Mouse (Mus musculus) lung, postnatal 10 days (tissue): Measurements from ENCODE around the gene Stmn3.
A peak's percentile ranks its signal among the peaks of the same experiment; 100 is the strongest.

ENCODE experiments used
- DNase-seq: peaks from one replicate; pipeline ENCODE4 v3.0.0; 2021

Stmn3 gene

GRCm38 (mm10) chr2:181314080-181314810 is at the start of gene Stmn3:
Gene Stmn3 (minus strand): TSS chr2:181314500.
- peak; percentile 75 for DNase-seq

GRCm38 (mm10) chr2:181363946-181364345 is 49.6 kb upstream of the Stmn3 start:
- DNase-seq = no peak

GRCm38 (mm10) chr2:181356780-181357179 is 42.5 kb upstream of the Stmn3 start:
- DNase-seq = no peak

- no peak for DNase-seq
Observed at GRCm38 (mm10) chr2:181342766-181343165, 28.5 kb upstream of the Stmn3 start.

GRCm38 (mm10) chr2:181340426-181340825 is 26.1 kb upstream of the Stmn3 start:
- no peak for DNase-seq

- peak; percentile 72 for DNase-seq
Observed at GRCm38 (mm10) chr2:181334023-181334422, 19.7 kb upstream of the Stmn3 start.

GRCm38 (mm10) chr2:181332542-181332941 is 18.2 kb upstream of the Stmn3 start:
- DNase-seq = no peak

GRCm38 (mm10) chr2:181326098-181326497 is 11.8 kb upstream of the Stmn3 start:
- no peak for DNase-seq

- DNase-seq = no peak
Observed at GRCm38 (mm10) chr2:181322136-181322535, 7.8 kb upstream of the Stmn3 start.

GRCm38 (mm10) chr2:181320103-181320499 is 5.8 kb upstream of the Stmn3 start:
- no peak for DNase-seq

GRCm38 (mm10) chr2:181319248-181320102 is 5.2 kb upstream of the Stmn3 start, which contains the start of gene Rtel1:
Gene Rtel1 (plus strand): TSS chr2:181319739.
- DNase-seq = peak; percentile 91

GRCm38 (mm10) chr2:181313344-181314079 is 788 bp downstream of the Stmn3 start:
- DNase-seq = no peak

GRCm38 (mm10) chr2:181313006-181313343 is 1.3 kb downstream of the Stmn3 start:
- DNase-seq = no peak

GRCm38 (mm10) chr2:181312435-181312834 is 1.9 kb downstream of the Stmn3 start:
- DNase-seq = no peak

- DNase-seq = peak; percentile 66
Observed at GRCm38 (mm10) chr2:181307144-181307804, 7.0 kb downstream of the Stmn3 start.

- DNase-seq = no peak
Observed at GRCm38 (mm10) chr2:181304944-181305343, 9.4 kb downstream of the Stmn3 start.

- DNase-seq = peak; percentile 28
Observed at GRCm38 (mm10) chr2:181302041-181302440, 12.3 kb downstream of the Stmn3 start.

GRCm38 (mm10) chr2:181290937-181291336 is 23.4 kb downstream of the Stmn3 start:
- DNase-seq = no peak

- DNase-seq = no peak
Observed at GRCm38 (mm10) chr2:181288691-181289090, 25.6 kb downstream of the Stmn3 start.

GRCm38 (mm10) chr2:181287958-181288350 is 26.3 kb downstream of the Stmn3 start, which contains the start of gene Gmeb2:
Gene Gmeb2 (minus strand): TSS chr2:181288035.
- peak; percentile 95 for DNase-seq

GRCm38 (mm10) chr2:181287338-181287957 is 26.9 kb downstream of the Stmn3 start:
- peak; percentile 87 for DNase-seq
